Mouse (Mus musculus) testis, adult 2 months (tissue): ENCODE results near the gene Dgkg. TPM values are rescaled to one million over a fixed set of nuclear protein-coding genes. Genes with fewer than 3 reads are reported as not detected.

ENCODE experiments used
- H3K27ac ChIP-seq: fragments of 200-500 bp; 2 replicates; pipeline ENCODE4 v1.5.1; 2012; ENCODE audit warnings: low read depth, low read length; ENCODE audit not compliant: control insufficient read depth, insufficient read depth
- H3K27me3 ChIP-seq: fragments of 200-500 bp; 2 replicates; pipeline ENCODE4 v1.6.1; 2012; ENCODE audit warnings: mild to moderate bottlenecking, low read length, moderate library complexity; ENCODE audit not compliant: control insufficient read depth, insufficient read depth
- H3K36me3 ChIP-seq: fragments of 200-500 bp; 2 replicates; pipeline ENCODE4 v1.6.1; 2012; ENCODE audit warnings: mild to moderate bottlenecking, low read length; ENCODE audit not compliant: control insufficient read depth, insufficient read depth
- H3K4me1 ChIP-seq: fragments of 200-500 bp; 2 replicates; pipeline ENCODE4 v1.6.1; 2012; ENCODE audit warnings: low read length; ENCODE audit not compliant: control insufficient read depth, insufficient read depth
- H3K4me3 ChIP-seq: fragments of 200-500 bp; 2 replicates; pipeline ENCODE4 v1.5.1; 2012; ENCODE audit warnings: low read depth, mild to moderate bottlenecking, low read length, moderate library complexity, mixed read lengths; ENCODE audit not compliant: control insufficient read depth
- CTCF ChIP-seq: fragments of 200-500 bp; IDR thresholded peaks from 2 replicates; pipeline ENCODE4 v1.5.1; 2012; ENCODE audit warnings: low read depth, mild to moderate bottlenecking, inconsistent platforms, low read length, moderate library complexity; ENCODE audit not compliant: control insufficient read depth, insufficient read depth, insufficient replicate concordance
- POLR2A ChIP-seq: fragments of 200-500 bp; IDR thresholded peaks from 2 replicates; pipeline ENCODE4 v1.6.1; 2012; ENCODE audit warnings: low read depth, mild to moderate bottlenecking, inconsistent platforms, low read length, moderate library complexity; ENCODE audit not compliant: control insufficient read depth
- polyA plus RNA-seq: library from polyadenylated mRNA; depleted of rRNA; stranded (reverse); fragments of >200 nt; gene quantifications from 2 replicates; pipeline ENCODE4 v1.2.3, GENCODE M21; 2012

The Dgkg gene
- polyA plus RNA-seq, 1 experiment, result 0.09 TPM

GRCm38 (mm10) chr16:22629900-22630299, 27.1 kb downstream of the Dgkg start:
- H3K36me3 ChIP-seq, result no peaks in the 10 kb centered on the region
- H3K27ac ChIP-seq, result no peak overlapping the region
- no peak overlapping the region for H3K4me3 ChIP-seq
- no peaks in the 10 kb centered on the region for H3K27me3 ChIP-seq
- no peaks in the 10 kb centered on the region for H3K4me1 ChIP-seq
- TF ChIP-seq CTCF (no peak), POLR2A (no peak)

GRCm38 (mm10) chr16:22625987-22626386, 31.0 kb downstream of the Dgkg start:
- TF ChIP-seq CTCF (no peak), POLR2A (no peak)
- H3K27me3 ChIP-seq, result no peaks in the 10 kb centered on the region
- no peak overlapping the region for H3K27ac ChIP-seq
- H3K4me3 ChIP-seq, result no peak overlapping the region
- H3K36me3 ChIP-seq, result no peaks in the 10 kb centered on the region
- H3K4me1 ChIP-seq, result no peaks in the 10 kb centered on the region

DNA sequence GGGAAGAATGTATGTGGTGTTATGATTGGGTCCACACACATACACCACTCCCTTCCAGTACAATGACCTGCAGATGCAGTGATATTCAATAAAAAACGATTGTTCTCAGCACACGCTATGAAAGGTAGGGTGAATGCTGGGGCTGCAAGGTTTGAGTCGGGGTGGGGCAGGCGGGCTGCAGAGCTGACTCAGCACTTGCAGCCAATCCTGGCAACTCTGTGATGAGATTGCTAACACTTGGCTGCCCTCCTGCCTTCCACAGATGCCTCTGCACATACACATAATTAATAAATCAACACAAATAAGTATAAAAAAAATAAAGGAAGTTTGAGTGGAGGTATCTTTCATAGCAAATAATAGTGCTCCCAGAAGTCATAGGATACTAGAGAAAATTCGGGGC, 31.6 kb downstream of the Dgkg start:
- Histone ChIP-seq H3K4me1 (no peaks in the 10 kb centered on the region), H3K4me3 (no peak overlapping the region), H3K36me3 (no peaks in the 10 kb centered on the region), H3K27ac (no peak overlapping the region), H3K27me3 (no peaks in the 10 kb centered on the region)
- TF ChIP-seq CTCF, result no peak
- TF ChIP-seq POLR2A, result no peak

GRCm38 (mm10) chr16:22622286-22622685, 34.7 kb downstream of the Dgkg start:
- TF ChIP-seq CTCF (no peak), POLR2A (no peak)
- H3K27ac ChIP-seq, result no peak overlapping the region

DNA sequence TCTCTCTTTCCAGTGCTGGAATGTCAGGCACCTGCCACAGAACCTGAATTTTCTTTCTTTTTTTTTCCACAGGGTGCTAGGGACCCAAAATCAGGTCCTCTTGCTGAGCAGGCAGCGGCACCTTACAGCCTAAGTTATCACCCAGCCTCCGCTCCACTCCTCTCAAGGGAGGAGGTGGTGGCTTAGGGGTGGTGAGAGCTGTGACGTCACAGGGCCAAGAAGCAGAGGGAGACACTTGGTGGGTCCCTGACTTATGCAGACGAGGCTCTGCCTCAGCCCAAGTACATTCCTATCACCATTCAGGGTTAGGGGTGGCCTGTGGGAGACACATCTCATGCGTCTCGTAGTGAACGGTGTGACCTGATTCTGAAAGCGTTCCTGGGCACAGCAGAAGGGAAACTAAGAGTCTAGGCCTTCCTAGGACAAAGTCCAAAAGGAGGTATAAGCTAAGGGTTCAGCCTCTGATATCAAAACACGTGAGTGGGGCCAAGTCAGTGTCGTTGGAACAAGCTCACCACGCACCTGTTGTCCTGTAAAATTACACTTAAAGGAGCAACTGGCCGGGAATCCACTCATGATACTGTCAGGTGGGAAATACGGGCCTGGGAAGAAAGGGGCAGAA, 35.6 kb downstream of the Dgkg start:
- H3K27ac ChIP-seq, result no peak overlapping the region
- no peaks in the 10 kb centered on the region for H3K27me3 ChIP-seq
- H3K36me3 ChIP-seq, result no peaks in the 10 kb centered on the region
- no peak for TF ChIP-seq POLR2A
- TF ChIP-seq CTCF, result no peak
- H3K4me1 ChIP-seq, result no peaks in the 10 kb centered on the region
- H3K4me3 ChIP-seq, result no peak overlapping the region

More at GRCm38 (mm10) chr16:22622286-22622685, 34.7 kb downstream of the Dgkg start:
- no peaks in the 10 kb centered on the region for H3K27me3 ChIP-seq
- H3K4me3 ChIP-seq, result no peak overlapping the region
- H3K4me1 ChIP-seq, result no peaks in the 10 kb centered on the region
- H3K36me3 ChIP-seq, result no peaks in the 10 kb centered on the region

- Histone ChIP-seq H3K36me3 (no peaks in the 10 kb centered on the region), H3K27ac (no peak overlapping the region), H3K4me3 (no peak overlapping the region), H3K27me3 (no peaks in the 10 kb centered on the region), H3K4me1 (no peaks in the 10 kb centered on the region)
- no peak for TF ChIP-seq CTCF
- TF ChIP-seq POLR2A, result no peak
Measured at GRCm38 (mm10) chr16:22618424-22619056, 38.5 kb downstream of the Dgkg start.

DNA sequence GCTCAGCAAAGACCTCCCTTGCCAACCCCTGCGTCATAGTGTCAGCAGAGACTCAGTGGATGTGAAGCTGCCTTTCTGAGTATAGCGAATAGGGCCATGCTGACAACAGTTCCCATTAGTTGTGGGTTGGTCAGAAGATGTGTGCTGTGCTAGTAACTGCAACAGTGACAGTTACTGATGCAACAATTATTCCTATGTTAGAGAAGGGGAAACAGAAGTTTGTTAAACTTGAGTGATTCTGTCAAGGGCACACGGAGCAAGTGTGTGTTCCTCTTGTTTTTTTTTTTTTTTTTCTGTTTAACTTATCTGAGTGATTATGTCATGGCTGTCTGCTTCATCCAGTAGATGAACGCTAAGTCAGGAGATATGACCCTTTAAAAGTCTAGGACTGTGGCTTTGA, 41.2 kb downstream of the Dgkg start:
- TF ChIP-seq POLR2A (no peak), CTCF (no peak)
- no peak overlapping the region for H3K27ac ChIP-seq

More for the DNA sequence above, 41.2 kb downstream of the Dgkg start:
- H3K36me3 ChIP-seq, result no peaks in the 10 kb centered on the region
- H3K4me3 ChIP-seq, result no peak overlapping the region
- H3K4me1 ChIP-seq, result no peaks in the 10 kb centered on the region
- no peaks in the 10 kb centered on the region for H3K27me3 ChIP-seq
